Mouse (Mus musculus): ENCODE results near the gene Tmem29. TPM values are rescaled to one million over a fixed set of nuclear protein-coding genes. Genes with fewer than 3 reads are reported as not detected.
"Not testable (repeated sequence)": the region's sequence is repeated elsewhere in the genome, so short reads cannot be mapped to it uniquely, and the experiment has no call there.

The Tmem29 gene
- polyA plus RNA-seq (2015; fragmentation: Nextera tagmentation; extraction: Ambion mirVana) = 17.9 and 19.4 TPM in 2 replicates

DNA sequence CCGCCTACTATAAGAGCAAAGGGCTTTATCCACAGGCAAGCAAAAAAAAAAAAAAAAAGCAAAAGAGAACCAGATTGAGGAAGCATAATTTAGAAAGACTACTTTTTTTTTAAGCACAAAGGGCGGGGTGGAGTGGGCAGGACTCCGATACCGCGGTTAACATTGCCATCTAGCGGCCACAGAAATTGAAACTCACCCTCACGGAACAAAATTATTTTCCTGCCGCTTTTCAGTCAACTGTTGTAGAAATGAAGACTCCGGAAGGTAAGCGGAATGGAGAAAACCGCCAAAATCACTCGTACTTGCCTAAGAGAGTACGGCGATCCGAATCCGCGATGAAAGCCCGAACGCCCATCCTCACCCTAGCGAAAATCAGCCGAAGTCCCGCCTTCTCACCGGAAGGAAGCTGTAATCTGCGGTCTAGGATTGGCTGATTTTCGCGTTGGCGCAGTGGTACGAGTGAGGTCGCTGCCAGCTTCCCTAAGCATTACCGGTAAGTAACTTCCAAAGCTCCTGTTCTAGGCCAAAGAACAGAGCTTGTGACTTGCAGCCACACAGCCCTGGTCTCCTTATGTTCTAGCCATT, at the start of gene Tmem29:
Tmem29 (minus strand) TSS at position 389 of the 585 bp plus-strand sequence.
- WGBS = 1% methylated on average over 30 of the region's 30 CpGs
- peak within 1 kb of the TSS; percentile 65 for H3K4me2 ChIP-seq
- H3K9me3 ChIP-seq = no peaks in the 10 kb centered on the region
- no peaks in the 10 kb centered on the region for H3K27me3 ChIP-seq (replicated peaks)
- H3K9ac ChIP-seq = peak within 1 kb of the TSS; percentile 80
- H3K4me3 ChIP-seq = peak within 1 kb of the TSS; percentile 57
- ATAC-seq (ENCODE audit: extremely low read depth, insufficient number of reproducible peaks, low FRiP score, low TSS enrichment) = no peak
- no peaks in the 10 kb centered on the region for H3K36me3 ChIP-seq
- peak within 1 kb of the TSS; percentile 61 for H3K27ac ChIP-seq (replicated peaks)
- peaks cover 6% of the 10 kb centered on the region for H3K4me1 ChIP-seq

DNA sequence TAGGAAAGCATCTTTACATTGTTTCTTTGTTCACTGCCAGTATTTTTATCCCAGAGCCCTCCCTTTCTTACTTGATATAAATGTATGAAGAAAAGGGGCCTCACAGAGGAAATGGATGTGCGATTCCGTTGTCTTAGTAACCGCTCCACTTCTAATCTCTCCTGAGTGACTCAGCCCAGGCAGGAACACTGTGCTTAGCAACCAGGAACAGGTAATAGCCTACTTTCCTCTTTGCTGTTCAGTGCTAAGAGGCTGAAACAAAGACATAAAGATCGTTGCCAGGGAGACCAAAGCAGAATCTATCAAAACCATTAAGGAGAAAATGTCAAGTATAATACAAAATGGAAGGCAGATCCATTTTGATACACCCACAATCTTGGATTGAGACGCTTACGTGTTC, 49.7 kb upstream of the Tmem29 start:
- H3K9ac ChIP-seq = no peak overlapping the region
- no peak for ATAC-seq (ENCODE audit: extremely low read depth, insufficient number of reproducible peaks, low FRiP score, low TSS enrichment)
- H3K27ac ChIP-seq (replicated peaks) = no peak overlapping the region
- H3K9me3 ChIP-seq = no peaks in the 10 kb centered on the region
- H3K4me3 ChIP-seq = no peak overlapping the region
- no peak overlapping the region for H3K4me2 ChIP-seq
- H3K36me3 ChIP-seq = peaks cover 2% of the 10 kb centered on the region; the same call in 1 of the 2 replicates
- no peaks in the 10 kb centered on the region for H3K27me3 ChIP-seq (replicated peaks)
- H3K4me1 ChIP-seq = no peaks in the 10 kb centered on the region; the same call in 1 of the 2 replicates
- 74% methylated on average over 6 of the region's 6 CpGs for WGBS

DNA sequence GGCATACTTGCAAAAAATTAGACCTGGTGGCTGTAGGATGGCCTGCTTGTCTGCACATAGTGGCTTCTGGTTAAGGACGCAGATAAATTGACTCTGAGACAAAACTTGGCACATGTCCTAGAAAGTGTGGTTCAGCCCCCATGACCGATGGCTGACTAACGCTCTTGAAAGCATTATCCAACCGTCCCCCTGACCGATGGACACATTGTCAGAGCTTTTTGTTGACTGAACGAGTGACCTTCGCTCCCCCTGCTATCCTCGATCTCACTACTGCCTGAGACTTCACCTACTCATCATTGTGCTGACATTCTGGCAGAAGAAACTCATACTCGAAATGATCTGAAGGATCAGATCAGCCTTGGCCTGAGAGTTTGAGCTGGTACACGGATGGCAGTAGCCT, 28.9 kb upstream of the Tmem29 start:
- H3K4me3 ChIP-seq; H3K27ac ChIP-seq (replicated peaks); H3K9me3 ChIP-seq; H3K36me3 ChIP-seq; H3K4me2 ChIP-seq; ATAC-seq (ENCODE audit: extremely low read depth, insufficient number of reproducible peaks, low FRiP score, low TSS enrichment); H3K4me1 ChIP-seq; H3K9ac ChIP-seq; H3K27me3 ChIP-seq (replicated peaks): not testable (repeated sequence)
- WGBS = 23% methylated on average over 1 of the region's 10 CpGs

DNA sequence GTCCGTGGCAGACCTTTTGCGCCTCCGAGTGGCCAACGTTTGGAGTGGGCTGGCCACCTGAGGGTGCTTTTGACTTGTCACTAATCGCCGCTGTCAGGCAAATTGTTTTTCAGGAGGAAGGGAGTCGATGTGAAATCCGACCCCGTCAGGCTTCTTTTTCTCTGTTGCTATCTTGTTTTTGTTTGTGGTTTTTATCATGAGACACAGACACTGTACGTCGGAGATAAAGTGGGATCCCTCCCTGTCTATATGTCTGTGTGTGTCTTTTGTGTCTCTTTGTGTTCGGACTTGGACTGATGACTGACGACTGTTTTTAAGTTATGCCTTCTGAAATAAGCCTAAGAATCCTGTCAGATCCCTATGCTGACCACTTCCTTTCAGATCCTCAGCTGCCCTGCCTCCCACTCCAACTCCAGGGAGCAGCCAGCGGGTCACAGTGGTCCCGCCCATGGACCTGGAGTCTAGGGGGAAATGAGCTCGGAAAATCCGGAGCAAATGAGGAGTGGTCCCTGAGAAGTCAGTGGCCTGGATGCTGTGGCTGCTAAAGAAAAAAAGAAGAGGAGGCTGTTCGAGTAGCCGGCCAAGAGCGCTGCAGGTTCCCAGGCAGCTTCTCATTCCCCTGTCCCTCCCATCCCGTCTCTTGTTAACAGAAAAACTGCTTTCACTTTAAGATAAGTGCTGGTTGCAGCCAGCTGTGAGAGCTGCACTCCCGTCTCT, 27.5 kb upstream of the Tmem29 start:
- not testable (repeated sequence) for H3K4me1 ChIP-seq; H3K27me3 ChIP-seq (replicated peaks); ATAC-seq (ENCODE audit: extremely low read depth, insufficient number of reproducible peaks, low FRiP score, low TSS enrichment); H3K27ac ChIP-seq (replicated peaks); H3K4me3 ChIP-seq; H3K9ac ChIP-seq; H3K9me3 ChIP-seq; H3K36me3 ChIP-seq
- peak overlapping the region; percentile 44 for H3K4me2 ChIP-seq
- 35% methylated on average over 5 of the region's 22 CpGs for WGBS

DNA sequence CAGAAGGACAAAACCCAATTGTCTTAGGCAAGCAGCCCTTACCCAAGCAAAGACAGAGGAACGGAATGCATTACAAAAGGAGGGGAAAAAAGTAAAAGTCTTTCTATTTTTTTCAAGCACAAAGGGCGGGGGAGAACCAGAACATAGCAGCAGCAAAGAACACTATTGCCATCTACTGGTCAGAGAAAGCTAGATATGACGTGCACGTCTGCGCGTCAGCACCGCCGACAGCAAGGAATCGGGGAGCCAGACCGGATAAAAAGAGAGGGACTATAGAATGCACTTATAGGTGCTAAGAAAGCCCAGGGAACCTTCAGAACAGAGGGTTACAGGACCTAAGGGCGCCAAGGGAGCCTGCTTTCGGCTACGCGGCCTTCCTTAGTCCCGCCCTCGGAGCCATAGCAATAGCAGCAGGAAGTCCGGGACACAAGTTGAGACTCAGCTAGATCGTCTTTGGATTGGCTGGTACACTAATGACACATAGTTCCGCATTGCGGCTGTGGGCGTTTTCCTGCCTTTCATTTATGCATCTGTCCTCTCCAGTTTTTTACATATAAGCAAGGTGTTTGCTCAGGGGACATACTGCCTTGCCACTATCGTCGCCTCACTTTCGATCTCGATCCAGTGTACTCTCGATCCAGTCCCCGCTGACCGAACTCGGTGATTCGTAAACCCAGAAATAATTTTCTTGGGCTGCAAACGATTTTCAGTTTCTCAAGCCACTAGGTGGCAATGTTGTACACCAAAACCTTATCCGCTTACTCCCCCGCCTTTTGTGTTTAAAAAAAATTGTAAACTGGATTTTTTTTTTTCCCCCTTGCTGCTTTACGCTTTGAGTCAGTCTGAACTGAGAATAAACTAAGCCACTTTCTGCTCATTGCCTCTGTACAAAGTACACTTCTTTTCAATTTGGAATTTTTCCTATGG, 19.2 kb upstream of the Tmem29 start:
- Histone ChIP-seq H3K9ac (peak overlapping the region; percentile 82), H3K4me1 (no peaks in the 10 kb centered on the region), H3K27ac (replicated peaks) (peak overlapping the region; percentile 86), H3K9me3 (no peaks in the 10 kb centered on the region), H3K36me3 (no peaks in the 10 kb centered on the region), H3K27me3 (replicated peaks) (no peaks in the 10 kb centered on the region), H3K4me2 (peak overlapping the region; percentile 57), H3K4me3 (peak overlapping the region; percentile 60)
- WGBS = under 1% methylated on average over 34 of the region's 34 CpGs
- ATAC-seq (ENCODE audit: extremely low read depth, insufficient number of reproducible peaks, low FRiP score, low TSS enrichment) = peak; percentile 96

DNA sequence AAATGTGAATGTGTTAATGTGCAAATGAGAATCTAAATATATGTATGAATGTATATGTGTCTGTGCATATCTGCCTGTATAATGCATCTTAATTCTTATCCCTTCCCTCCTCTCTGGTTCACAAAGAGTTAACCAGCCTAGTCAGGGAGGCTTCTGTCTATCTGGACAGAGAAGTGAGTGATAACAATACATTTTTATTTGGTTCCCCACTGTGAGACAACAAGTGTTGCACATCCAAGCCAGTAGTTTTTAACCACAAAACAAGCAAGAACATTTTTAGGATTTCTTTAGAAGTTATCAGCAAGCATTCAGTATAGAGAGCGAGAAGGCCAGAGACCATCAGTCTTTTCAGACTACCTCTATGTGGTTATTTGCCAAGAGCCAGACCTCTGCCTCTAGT, 12.5 kb upstream of the Tmem29 start:
- no peak for ATAC-seq (ENCODE audit: extremely low read depth, insufficient number of reproducible peaks, low FRiP score, low TSS enrichment)
- H3K9ac ChIP-seq = no peak overlapping the region
- H3K27ac ChIP-seq (replicated peaks) = no peak overlapping the region

DNA sequence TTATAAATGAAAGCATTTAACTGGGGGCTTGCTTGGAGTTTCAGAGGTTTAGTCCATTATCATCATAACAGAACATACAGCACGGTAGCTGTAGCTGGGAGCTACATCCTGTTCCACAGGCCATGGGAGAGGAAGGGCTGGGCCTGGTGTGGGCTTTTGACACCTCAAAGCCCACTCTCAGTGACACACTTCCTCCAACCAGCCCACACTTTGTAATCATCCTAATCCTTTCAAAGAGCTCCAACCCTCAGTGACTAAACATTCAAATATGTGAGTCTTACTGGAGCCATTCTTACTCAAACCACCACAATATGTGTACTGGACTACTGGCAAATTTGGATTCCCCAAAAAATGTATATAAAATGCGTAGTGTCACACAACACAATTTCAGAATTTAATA, 9.3 kb upstream of the Tmem29 start:
- H3K27me3 ChIP-seq (replicated peaks) = no peaks in the 10 kb centered on the region
- WGBS = 77% methylated on average over 2 of the region's 2 CpGs
- H3K9me3 ChIP-seq = no peaks in the 10 kb centered on the region
- no peak for ATAC-seq (ENCODE audit: extremely low read depth, insufficient number of reproducible peaks, low FRiP score, low TSS enrichment)
- H3K4me2 ChIP-seq = no peak overlapping the region
- no peaks in the 10 kb centered on the region for H3K36me3 ChIP-seq
- no peak overlapping the region for H3K27ac ChIP-seq (replicated peaks)
- H3K4me1 ChIP-seq = no peaks in the 10 kb centered on the region
- no peak overlapping the region for H3K4me3 ChIP-seq
- no peak overlapping the region for H3K9ac ChIP-seq

More for the DNA sequence above, 12.5 kb upstream of the Tmem29 start:
- no peaks in the 10 kb centered on the region for H3K36me3 ChIP-seq
- H3K9me3 ChIP-seq = no peaks in the 10 kb centered on the region
- no peak overlapping the region for H3K4me3 ChIP-seq
- no peaks in the 10 kb centered on the region for H3K4me1 ChIP-seq
- no peaks in the 10 kb centered on the region for H3K27me3 ChIP-seq (replicated peaks)
- no peak overlapping the region for H3K4me2 ChIP-seq
- 73% methylated on average over 1 of the region's 1 CpGs for WGBS

DNA sequence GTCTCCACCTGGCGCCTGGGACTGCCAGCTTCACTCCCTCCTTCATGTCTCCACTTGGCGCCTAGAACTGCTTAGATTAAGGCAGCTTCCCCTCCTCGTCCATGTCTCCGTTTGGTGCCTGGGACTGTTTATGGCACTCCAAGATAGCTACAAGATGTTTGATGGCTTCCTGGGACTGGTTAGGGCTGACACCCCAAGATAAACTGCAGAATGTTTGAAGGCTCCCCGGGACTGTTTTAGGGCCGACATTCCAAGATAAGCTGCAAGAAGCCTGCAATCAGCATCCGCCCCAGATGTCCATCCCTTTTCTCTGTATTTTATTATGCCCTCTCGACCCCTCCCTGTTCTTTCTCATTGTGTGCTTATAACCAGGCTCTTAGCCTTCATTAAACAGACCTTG, 7.9 kb upstream of the Tmem29 start:
- H3K27me3 ChIP-seq (replicated peaks); H3K4me3 ChIP-seq; H3K36me3 ChIP-seq; H3K9me3 ChIP-seq; H3K9ac ChIP-seq; H3K4me2 ChIP-seq; H3K4me1 ChIP-seq; H3K27ac ChIP-seq (replicated peaks); ATAC-seq (ENCODE audit: extremely low read depth, insufficient number of reproducible peaks, low FRiP score, low TSS enrichment): not testable (repeated sequence)
- WGBS = 54% methylated on average over 8 of the region's 8 CpGs

DNA sequence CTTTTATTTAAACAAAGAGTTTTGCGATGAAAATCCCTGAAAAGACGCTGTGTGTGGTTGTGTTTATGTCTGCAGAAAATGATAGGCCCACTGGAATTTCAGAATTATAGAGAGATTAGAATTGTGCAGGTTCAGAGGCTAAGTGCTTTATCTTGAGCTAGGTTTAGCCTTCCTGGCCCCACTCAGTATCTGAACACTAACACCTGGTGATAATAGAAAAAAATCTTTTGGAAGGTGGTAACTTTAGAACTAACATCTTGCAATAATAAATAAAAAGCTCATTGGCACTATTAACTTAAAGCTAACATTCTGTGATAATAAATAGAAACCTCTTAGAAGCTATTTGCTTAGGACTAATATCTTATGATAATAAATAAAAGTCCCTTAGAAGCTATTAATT, 1.2 kb upstream of the Tmem29 start:
- Histone ChIP-seq H3K27me3 (replicated peaks) (no peaks in the 10 kb centered on the region), H3K9ac (no peak overlapping the region), H3K4me2 (no peak overlapping the region), H3K9me3 (no peaks in the 10 kb centered on the region), H3K4me1 (peaks cover 6% of the 10 kb centered on the region), H3K27ac (replicated peaks) (no peak overlapping the region), H3K4me3 (no peak overlapping the region), H3K36me3 (no peaks in the 10 kb centered on the region)
- 63% methylated on average over 2 of the region's 2 CpGs for WGBS
- no peak for ATAC-seq (ENCODE audit: extremely low read depth, insufficient number of reproducible peaks, low FRiP score, low TSS enrichment)

DNA sequence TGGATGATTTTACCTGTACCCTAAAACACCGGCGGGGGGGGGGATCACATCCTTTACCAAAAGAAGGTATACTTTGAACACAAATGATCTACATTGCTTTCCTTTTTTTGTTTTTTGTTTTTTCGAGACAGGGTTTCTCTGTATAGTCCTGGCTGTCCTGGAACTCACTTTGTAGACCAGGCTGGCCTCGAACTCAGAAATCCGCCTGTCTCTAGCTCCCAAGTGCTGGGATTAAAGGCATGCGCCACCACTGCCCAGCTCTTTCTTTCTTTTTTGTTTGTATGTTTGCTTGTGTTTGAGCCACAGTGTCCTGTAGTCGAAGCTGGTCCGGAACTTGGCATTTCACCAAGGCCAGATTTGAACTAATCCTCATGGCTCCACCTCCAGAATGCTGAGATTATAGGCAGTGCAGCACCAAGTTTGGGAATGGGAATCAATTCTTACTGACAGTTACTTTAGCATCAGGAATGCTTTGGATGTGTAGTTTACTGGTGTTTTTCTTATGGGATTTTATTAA, 515 bp upstream of the Tmem29 start:
- Histone ChIP-seq H3K36me3 (no peaks in the 10 kb centered on the region), H3K9me3 (no peaks in the 10 kb centered on the region), H3K4me3 (peak overlapping the region; percentile 57), H3K27me3 (replicated peaks) (no peaks in the 10 kb centered on the region), H3K27ac (replicated peaks) (peak overlapping the region; percentile 61), H3K4me1 (peaks cover 6% of the 10 kb centered on the region), H3K9ac (peak overlapping the region; percentile 80), H3K4me2 (peak overlapping the region; percentile 65)
- no peak for ATAC-seq (ENCODE audit: extremely low read depth, insufficient number of reproducible peaks, low FRiP score, low TSS enrichment)
- WGBS = 41% methylated on average over 8 of the region's 8 CpGs

DNA sequence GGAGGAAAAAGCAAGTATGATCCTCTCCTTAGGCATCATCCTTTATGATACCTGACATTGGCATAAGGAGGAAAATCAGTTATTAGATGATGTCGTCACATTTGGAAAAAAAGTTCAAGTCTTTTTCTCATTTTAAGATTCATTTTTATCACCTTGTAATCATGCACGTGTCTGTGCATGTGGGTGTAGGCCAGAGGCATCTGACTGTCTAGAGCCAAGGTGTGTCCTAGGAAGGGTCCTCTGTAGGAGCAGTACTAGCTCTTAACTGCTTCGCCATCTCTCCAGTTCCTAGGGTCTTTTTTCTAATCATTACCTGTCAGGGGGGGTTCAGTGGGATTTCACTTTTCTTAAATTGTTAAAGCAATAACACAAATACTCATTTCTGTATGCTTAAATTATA, 818 bp downstream of the Tmem29 start:
- Histone ChIP-seq H3K9ac (0 out of 2 replicates have a peak overlapping the region, but pooled peaks have one; percentile 62), H3K36me3 (no peaks in the 10 kb centered on the region)
- WGBS = 34% methylated on average over 3 of the region's 3 CpGs

More for the DNA sequence above, 818 bp downstream of the Tmem29 start:
- ATAC-seq (ENCODE audit: extremely low read depth, insufficient number of reproducible peaks, low FRiP score, low TSS enrichment) = no peak
- Histone ChIP-seq H3K4me1 (peaks cover 6% of the 10 kb centered on the region), H3K4me2 (peak overlapping the region; percentile 65), H3K4me3 (peak overlapping the region; percentile 57), H3K9me3 (no peaks in the 10 kb centered on the region), H3K27ac (replicated peaks) (no peak overlapping the region), H3K27me3 (replicated peaks) (no peaks in the 10 kb centered on the region)
